Mouse (Mus musculus) stomach, postnatal 0 days (tissue): Measurements from ENCODE around the gene Dop1b.

ENCODE experiments used
- CTCF ChIP-seq: IDR thresholded peaks from 2 replicates; pipeline ENCODE4 v1.5.1; 2016; ENCODE audit warnings: antibody characterized with exemption, low read depth, mild to moderate bottlenecking, moderate library complexity
- EP300 ChIP-seq: optimal IDR thresholded peaks from 2 replicates; pipeline ENCODE3; 2016; ENCODE audit warnings: antibody characterized with exemption

DNA sequence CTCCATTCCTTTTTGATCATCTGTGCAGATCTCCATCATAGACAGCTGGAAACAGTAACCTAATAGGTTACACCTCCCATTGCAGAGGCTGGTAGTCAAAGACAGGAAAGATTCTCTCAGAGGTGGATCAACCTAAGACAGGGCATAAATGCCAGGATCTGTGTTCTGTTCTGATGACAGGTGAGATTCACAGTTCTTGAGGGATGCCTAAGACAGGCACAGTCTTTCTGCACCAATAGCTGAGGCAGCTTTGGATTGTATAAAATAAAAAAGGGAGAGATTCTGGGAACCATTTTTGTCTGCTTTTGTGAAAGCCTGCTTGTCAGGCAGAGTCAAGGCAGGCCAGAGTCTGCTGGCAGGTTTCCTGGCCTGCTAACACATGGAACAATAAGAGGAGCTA, 43.7 kb upstream of the Dop1b start:
- TF ChIP-seq CTCF (no peak), EP300 (no peak)
